Mouse (Mus musculus) T-helper 17 cell (primary cell): ENCODE results near the gene Ccdc160.

Experiments used
- in situ Hi-C, 2 experiments: fragments of 300-600 bp; cut with MboI, MseI; formaldehyde crosslinking; loops; 1 replicate in 1 of 2; 2 replicates in 1 of 2; pipeline ENCODE4 v1.15.1; 2025; ENCODE audit warnings: high pct_unique_total_duplicates in 2 of 2

Ccdc160 gene

DNA sequence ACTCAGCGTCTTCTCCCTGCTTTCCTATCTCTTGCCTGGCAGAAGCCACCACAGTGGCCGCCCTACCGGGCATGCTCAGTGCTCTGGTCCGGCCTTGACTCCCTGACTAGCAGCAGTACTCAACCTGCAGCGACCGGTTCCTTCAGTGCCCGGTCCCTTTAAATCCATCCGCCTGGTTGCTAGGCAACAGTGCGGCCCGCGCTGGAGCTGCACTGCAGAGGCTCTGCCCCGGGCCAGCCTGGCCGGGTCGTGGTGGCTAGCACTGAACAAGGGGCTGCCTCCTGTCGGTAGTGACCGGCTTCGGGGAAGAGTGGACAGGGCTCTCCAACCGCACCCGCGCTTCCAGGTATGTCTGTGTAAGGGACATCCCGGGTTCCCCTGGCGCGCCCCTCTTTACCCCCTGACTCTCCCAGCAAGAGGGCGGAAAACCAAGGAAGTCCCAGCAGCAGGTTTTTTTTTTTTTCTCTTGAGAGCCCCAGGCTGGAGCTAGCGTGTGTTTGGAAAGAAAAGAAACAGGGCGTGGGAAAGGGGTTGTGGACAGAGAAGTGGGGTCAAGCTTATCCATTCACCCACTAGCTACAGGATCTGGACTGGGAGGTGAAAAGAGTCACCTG is at the start of gene Ccdc160:
Ccdc160 (plus strand) TSS at position 221 of the 614 bp plus-strand sequence.
- in situ Hi-C loops, result no loop called here

DNA sequence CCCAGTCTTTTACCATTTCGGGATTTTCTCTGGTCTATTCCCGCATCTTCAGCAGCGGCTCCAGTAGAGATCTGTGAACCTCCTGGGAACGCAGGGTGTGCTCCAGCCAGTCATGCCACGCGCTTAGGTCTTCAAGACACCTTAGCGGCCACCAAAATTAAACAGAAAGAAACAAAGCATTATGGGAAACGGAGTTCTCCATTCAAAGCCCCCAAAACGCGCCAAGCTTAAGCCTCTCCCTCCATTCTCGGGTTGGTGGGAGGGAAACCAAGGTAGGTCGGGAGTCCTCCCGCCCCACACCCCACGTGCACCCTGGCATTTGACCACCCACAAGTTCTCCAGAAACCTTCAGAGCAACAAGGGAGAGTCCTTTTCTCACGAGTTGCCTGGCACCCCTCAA is 47.2 kb upstream of the Ccdc160 start:
- in situ Hi-C loops, result no loop called here

DNA sequence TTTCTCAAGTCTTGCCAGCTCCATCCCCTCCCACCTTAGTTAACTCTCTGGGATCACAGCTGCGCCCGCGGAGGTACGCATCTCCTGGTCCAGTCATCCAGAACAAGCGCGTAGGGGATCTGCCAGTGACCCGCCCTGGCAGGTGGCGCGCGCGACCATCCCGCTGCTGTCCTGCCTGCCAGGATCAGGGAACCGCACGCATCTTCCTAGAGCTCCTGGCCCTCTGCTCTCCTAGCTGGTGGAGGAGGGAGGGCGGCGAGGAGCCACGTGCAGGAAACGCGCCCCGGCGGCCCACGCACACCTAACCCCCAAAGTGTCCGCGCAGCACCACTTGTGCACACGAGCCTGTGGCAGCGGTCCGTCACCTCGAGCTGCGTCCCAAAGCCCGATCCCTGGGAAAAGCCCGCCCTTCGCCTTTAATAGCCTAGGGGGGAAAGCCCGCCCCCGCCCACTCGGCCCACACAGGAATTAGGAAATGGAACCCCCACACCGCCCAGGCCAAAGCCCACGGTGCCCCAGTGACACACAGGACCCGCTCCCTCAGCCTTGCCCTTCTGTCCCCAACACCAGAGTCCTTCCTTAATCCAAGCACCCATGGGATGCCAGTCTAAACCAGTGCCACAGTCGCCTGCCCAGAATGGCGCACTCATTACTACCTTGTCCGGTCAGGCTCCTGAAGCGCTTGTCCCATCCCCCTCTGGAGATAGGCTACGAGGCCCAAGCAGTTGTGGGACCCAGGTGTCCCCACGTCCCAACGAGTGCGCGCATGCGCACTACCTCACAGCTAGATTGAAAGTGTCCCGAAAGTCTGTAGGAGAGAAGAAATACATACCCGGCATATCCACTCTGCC is 46.6 kb upstream of the Ccdc160 start:
- in situ Hi-C loops, result no loop called here

DNA sequence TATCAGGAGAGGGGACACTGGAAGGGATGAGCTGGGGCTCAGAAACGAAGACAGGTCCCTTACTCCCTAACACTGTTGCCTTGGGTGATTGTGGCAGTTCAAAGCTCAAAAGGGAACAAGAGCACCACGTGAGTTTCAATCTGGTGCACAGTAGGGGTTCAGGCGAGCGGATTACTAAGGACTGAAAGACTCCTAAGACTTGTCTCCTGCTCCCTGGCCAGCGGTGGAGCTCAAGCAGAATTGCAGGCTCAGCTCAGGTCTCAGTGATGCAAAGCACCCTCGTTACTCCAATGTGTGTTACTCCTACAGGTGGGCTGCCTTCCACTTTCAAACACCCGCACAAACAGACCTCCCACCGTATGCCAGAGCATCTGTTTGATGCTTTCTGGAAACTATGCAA is 45.5 kb upstream of the Ccdc160 start:
- in situ Hi-C loops, result no loop called here

DNA sequence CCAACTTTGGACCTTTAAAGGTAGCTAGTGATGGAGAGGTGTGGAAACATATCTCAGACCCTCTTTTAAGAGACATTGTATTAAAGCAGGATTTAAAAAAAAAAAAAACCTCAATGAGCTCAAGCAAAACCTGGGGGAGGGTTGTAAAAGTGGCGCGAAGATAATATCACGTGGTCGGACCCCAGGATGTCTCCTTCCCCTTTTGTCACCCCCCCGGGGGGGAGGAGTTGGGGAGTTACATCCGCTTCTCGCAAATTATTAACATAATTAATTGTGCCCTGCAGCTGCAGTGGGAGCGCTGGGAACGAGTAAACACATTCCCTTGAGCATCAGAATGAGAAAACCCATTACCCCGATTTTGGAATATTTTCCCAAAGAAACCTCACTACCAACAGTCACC is 45.1 kb upstream of the Ccdc160 start:
- in situ Hi-C loops, result no loop called here

DNA sequence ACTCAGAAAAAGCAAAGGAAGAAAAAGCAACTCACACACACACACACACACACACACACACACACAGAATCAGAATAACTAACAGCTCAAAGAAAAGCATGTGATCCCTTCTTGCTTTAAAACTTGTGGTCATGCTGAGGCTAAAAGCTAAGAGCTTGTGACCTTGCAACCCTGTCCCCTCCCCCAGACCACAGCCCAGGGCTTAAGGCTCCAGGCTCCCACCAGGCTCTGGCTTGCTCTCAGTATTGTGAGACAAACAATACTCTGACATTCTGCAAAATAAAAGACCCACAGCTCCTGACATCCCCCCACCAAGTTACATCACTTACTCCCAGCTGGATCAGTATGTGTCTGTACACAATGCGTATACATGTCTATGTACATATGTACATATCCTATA is 44.2 kb upstream of the Ccdc160 start:
- in situ Hi-C loops, result no loop called here

DNA sequence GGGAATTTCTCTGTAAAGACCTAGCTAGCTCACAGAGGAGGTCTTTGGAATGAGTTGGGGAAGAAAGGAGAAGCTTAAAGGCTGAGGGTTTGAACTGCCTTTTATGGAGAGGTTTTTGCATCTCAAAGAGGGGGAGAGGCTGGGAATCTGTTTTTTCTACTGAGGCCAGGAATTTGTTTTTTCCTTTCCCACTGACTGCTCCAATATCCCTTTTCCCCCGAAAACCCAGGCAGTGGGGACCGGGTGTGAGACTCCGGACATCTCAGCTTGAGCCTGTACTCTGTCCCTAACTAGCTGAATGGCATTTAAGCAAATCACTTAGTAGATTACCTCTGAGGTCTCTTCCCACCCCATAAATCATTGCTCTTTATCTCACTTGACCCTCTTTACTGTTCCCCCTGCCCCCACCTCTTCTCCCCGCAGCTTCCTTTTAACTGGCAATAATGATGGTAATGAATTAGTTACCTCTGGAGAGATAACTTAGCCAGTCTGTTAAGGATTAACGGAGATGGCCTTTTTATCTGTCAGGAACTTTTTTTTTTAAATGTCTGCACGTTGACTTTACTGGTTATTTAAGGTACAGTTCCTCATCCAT is 37.4 kb upstream of the Ccdc160 start:
- in situ Hi-C loops, result no loop called here

DNA sequence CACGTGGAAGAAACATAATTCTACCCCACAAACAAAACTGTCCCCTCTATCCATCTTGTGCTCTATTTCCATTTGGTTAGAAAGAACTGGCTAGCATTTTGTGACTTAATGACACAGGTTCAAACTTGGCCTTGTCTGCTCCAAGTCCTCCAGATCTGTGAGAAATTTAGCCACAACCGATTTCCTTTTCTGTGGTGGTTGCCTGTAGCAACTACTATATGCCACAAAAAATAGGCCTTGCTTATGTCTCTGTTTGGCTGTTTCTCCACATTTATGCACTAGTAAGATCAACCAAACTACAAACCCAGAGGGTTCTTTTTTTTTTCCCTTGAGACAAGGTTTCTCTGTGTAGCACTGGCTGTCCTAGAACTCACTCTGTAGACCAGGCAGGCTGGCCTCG is 33.8 kb upstream of the Ccdc160 start:
- in situ Hi-C loops, result no loop called here

DNA sequence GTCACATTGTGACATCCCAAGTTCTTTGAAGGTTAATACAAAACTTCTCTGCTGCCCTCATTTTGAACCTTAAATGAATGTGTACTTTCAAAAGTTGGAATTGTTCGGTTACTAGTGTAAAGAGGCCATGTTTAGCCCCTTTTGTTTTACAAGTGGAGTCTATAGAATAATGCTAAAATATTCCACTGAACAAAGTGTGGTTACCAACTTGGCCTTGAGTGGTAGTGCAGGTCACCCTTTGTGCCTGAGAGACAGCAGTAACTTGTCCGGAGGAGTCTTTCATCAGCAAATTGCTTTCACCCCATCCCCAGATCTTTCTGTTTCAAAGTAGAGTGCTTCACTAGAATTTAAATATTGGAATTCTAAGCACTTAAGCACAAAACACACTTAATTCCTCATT is 31.8 kb upstream of the Ccdc160 start:
- in situ Hi-C loops, result no loop called here

DNA sequence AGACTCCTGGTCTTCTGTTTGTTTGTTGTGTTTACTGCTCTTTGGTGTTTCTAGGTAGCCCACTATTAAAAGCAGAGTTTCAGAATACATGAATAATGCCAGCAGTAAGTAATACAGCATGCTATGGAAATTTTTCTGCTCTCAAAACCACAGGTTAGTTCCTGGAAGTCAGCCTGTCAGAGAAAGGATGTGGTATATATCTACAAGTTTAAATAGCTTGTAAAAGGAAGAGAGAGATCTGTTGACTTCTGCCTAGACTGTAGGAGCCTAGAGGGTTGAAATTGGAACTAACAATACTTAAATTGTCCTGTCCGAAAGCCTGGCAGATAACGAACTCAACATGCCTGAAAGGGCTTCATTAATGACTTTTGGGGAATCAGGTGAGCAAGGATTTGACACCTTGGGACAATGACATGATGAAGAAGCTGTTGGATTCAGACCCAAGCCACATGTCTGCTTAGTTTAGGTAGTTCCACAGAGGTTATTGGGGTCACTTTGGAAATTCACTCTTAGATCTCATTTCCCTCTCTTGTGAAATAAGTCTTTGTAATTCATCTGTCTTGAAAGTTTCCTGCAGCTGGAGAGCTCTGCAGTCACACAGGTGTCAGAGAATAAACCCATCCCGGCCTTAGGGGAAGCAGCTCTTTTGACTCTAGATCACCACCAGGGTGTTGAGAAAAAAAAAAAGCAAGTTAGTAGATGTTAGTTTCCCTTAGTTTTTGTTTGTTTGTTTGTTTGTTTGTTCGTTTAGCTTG is 30.6 kb upstream of the Ccdc160 start:
- in situ Hi-C loops, result loop anchor here in 1 of 2 experiments (10.0 kb wide), 1 partner anchor 1546 kb away; no protein-coding TSS in a partner anchor

DNA sequence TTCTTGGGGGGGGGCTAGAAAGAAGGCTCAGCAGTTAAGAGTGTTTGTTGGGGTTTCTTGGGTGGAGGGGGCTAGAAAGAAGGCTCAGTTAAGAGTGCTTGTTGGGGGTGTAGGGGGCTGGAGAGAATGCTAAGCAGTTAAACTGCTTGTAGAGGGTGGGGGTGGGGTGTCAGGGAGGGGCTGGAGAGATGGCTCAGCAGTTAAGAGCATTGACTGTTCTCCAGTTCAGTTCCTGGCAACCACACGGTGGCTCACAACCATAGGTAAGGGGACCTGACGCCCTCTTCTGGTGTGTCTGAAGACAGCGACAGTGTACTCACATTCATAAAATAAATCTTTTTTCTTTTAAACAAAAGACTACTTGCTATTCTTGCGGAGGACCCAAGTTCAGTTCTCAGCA is 28.8 kb upstream of the Ccdc160 start:
- in situ Hi-C loops, result loop anchor here in 1 of 2 experiments (10.0 kb wide), 1 partner anchor 1547 kb away; no protein-coding TSS in a partner anchor

DNA sequence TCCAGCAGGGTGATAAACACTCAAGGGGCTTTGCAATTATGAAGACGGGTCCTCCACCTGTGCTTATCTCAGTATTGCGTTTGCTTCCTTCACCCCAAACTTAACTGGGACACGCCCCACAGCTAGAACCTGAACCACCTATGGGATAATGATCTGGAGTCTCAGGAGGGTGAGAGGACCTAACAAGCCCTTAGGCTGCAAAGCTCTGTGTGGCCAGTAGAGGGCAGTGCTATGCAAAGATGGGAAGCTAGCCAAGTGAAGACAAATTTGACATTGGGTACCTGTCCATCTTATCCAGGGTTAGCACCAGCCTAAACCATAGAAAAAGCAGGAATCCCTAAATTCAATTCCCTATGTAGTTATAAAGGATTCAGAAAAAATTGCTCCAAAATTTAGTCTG is 15.0 kb upstream of the Ccdc160 start:
- in situ Hi-C loops, result no loop called here

DNA sequence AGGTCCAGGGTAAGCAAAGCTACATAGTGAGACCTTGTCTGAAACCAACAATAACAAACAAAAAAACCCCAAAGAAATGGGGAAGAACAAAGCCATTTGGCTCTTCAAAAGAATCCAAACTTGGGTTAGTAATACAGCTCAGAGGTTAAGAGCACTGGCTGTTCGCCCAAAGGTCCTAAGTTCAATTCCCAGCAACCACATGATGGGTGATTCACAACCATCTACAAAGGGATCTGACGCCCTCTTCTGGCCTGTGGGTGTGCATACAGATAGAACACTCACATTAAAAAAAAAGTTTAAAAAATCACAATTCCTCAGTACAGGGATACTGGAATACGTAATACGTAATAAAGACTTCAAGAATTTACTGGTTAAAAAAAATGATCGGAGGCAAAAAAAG is 13.3 kb upstream of the Ccdc160 start:
- in situ Hi-C loops, result no loop called here

DNA sequence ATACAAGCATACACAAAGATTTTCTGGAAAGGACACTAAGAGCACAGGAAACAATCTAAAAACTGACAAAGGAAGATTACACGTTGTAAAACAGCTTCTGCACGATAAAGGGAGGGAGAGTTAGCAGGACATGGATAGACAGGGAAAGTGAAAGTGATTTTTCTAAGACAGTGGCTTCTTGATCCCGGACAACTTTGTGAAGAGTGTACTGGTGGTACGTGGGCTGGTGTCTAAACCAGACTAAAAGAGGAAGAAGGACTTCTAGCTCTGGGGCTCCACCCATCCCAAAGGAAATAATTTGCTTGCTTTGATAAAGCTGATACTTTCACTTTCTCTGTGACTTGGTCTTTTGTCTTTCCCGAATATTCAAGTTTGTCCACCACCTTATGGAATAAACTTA is 7.1 kb upstream of the Ccdc160 start:
- in situ Hi-C loops, result no loop called here

DNA sequence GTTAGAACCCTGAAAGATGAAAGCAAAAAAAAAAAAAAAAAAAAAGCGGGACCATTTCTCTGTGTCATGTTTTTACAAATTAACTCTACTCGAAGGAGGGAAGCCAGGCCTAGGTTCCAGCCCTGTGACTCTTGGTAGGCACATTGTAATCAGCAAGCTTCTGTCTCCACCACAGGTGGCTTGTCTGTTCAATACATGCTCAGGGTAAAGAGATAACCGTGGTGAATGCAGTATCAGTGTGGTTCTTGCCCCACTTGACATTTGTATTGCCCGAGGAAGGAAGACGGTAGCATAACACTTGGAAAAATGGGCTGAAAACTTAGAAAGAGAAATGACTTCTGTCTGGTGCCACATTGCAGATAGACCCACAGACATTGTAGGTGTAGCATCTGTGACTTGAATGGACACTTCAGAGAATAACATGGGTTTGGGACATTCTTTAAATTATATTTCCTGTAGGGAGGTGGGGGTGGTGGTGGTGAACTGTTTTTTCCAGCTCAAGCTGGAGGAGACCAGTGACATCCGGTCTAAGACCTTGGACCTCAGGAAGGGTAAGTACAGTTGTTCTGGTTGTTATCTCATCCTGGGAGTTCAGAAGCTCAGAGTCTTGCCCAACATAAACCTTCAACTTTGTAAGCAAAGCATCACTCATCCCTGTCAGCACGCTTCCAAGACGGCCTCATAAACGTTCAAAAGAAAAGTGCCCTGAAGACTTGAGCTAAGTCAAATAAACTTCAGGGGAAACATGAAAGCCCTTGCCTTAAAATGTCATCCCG is 1.1 kb downstream of the Ccdc160 start:
- in situ Hi-C loops, result no loop called here

DNA sequence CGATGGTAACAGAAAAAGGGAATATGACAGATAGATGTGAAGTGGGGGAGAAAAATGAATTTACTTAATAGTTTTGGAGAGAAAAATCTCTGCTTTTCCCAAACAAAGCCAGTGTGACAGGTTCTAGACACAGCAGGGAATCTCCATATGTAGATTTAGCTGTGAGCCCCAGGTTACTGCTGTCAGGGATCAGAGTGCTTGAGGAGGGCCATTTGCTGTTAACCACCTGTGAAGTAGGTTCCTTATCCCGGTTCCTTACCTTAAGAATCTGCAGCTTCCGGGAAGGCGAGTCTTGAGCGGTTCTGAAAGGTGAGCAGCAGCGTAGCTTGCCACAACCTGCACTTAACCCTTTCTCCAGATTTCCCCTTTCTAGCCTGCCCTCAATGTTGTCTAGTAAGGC is 1.9 kb downstream of the Ccdc160 start:
- in situ Hi-C loops, result no loop called here

DNA sequence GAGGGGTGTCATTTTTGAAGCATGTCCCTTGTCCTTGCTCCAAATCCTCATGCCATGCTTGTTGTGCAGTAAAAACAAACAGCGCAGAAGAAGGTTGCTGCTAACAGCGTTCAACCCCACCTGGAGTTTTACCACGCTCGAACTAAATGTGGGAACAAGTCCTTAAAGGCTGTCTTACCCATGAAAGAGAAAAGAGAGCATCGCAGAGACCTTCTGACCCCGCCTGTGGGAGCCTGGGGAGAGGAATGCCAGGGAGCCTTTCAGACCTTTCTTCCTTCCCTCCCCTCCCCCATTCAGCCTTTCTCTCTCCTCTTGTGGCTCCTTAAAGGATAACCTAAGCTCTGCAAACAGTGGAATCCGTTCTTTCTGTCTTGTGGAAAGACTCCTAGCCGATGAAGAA is 4.8 kb downstream of the Ccdc160 start:
- in situ Hi-C loops, result no loop called here

DNA sequence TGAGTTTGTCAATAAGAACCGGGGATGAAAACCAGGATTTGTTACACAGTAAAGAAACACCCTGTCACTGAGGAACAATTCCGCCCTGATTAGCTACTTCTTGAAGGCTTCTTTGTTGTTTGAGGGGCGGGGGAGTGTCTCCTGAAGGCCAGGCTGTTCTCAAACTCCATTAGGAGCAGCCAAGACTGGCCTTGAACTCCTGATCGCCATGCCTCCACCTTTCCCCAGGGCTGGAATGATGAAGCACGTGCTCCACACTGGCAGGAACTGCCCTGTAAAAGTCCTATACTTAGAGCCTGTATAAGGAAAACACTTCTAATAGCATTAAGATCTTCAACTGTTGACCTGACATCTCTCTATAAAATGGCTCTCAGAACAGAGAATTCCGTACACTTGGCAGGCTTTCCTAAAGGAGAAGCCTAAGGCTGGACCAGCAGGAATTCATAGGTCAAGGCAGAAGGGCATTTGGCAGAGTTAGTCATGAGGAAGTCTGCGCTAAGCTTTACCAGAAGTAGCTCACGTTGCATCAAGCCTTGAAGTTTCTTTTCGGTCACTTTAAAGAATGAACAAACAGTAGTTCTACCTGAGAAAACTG is 6.1 kb downstream of the Ccdc160 start:
- in situ Hi-C loops, result no loop called here

DNA sequence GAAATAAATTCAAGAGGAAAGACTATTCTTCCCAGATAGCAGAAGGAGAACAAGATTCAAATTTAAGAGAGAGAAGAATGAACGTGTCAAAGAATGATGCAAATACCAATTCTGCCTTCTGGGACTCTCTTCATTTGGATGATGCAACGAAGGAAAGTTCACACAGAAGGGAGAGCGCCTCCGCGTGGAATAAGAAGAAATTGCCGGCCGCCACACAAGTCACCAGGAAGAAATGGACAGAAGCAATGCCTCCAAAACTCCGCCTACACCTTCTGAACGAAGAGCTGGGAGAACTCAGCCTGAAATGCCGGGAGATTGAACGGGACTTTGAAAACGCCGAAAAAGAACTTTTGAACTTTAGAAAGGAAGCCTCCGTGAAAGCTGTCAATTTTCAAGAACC is 7.3 kb downstream of the Ccdc160 start:
- in situ Hi-C loops, result no loop called here

DNA sequence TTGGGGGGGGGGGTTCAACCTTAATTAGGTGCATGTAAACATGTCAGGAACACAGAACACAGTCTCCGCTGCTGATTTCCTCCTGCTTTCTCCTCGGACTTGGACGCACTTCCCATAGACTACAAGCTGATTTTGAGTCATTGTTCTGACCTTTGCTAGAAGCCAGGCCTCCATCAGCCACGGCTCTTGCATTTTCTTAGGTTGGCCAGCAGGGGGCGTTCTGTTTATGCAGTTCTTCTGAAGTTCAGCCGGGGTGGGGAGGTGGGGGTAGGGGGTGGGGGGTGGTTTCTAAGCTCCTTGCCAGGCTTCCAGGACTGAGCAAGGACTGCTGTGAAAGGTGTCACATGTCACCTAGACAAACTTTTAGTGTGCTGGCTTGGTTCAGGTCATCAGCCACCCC is 8.6 kb downstream of the Ccdc160 start:
- in situ Hi-C loops, result no loop called here

DNA sequence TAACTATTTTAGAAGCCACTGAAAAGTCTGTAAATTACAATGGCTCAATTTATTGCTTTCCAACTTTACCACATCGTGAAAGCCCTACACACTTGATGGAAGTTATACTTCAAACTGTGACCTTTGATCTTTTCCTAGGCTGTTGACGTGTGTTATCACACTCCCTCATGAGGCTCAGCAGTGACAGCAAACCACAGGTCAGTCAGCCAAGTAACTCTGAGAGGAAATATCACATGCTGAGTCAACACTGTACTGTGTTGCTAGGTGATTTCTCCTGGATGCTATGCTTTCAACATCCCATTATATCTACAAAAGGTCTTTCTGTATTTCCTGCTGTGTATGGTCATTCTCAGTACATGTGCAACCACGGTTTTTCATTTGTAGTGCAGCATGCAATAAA is 28.3 kb downstream of the Ccdc160 start:
- in situ Hi-C loops, result no loop called here
